Mouse (Mus musculus): ENCODE results near the gene Sgpp1.
"Not testable (repeated sequence)": the region's sequence is repeated elsewhere in the genome, so short reads cannot be mapped to it uniquely, and the experiment has no call there.

Gene Sgpp1

GRCm38 (mm10) chr12:75689003-75689402, 46.5 kb downstream of the Sgpp1 start:
- no peak for DNase-seq (ENCODE audit: low read depth, low spot score)

GRCm38 (mm10) chr12:75687314-75687713, 48.2 kb downstream of the Sgpp1 start:
- no peak for DNase-seq (ENCODE audit: low read depth, low spot score)

GRCm38 (mm10) chr12:75684026-75684425, 51.5 kb downstream of the Sgpp1 start:
- DNase-seq (ENCODE audit: low read depth, low spot score), result not testable (repeated sequence)

GRCm38 (mm10) chr12:75683598-75683997, 51.9 kb downstream of the Sgpp1 start:
- no peak for DNase-seq (ENCODE audit: low read depth, low spot score)

GRCm38 (mm10) chr12:75682842-75683241, 52.7 kb downstream of the Sgpp1 start:
- DNase-seq (ENCODE audit: low read depth, low spot score), result no peak

- no peak for DNase-seq (ENCODE audit: low read depth, low spot score)
Measured at GRCm38 (mm10) chr12:75681101-75681500, 54.4 kb downstream of the Sgpp1 start.

GRCm38 (mm10) chr12:75678393-75678792, 57.1 kb downstream of the Sgpp1 start:
- DNase-seq (ENCODE audit: low read depth, low spot score), result no peak

- no peak for DNase-seq (ENCODE audit: low read depth, low spot score)
Measured at GRCm38 (mm10) chr12:75672630-75673029, 62.9 kb downstream of the Sgpp1 start.

- DNase-seq (ENCODE audit: low read depth, low spot score), result no peak
Measured at GRCm38 (mm10) chr12:75671759-75672315, 63.7 kb downstream of the Sgpp1 start.

- no peak for DNase-seq (ENCODE audit: low read depth, low spot score)
Measured at GRCm38 (mm10) chr12:75670611-75671010, 64.9 kb downstream of the Sgpp1 start.

GRCm38 (mm10) chr12:75669258-75670106, 66.0 kb downstream of the Sgpp1 start, which contains the start of gene Wdr89:
Gene Wdr89, minus strand, starts transcription at chr12:75669537.
- peak; percentile 100 for DNase-seq (ENCODE audit: low read depth, low spot score)

GRCm38 (mm10) chr12:75668916-75669257, 66.6 kb downstream of the Sgpp1 start:
- peak; percentile 16 for DNase-seq (ENCODE audit: low read depth, low spot score)

GRCm38 (mm10) chr12:75668221-75668620, 67.3 kb downstream of the Sgpp1 start:
- DNase-seq (ENCODE audit: low read depth, low spot score), result no peak

GRCm38 (mm10) chr12:75666939-75667338, 68.6 kb downstream of the Sgpp1 start:
- no peak for DNase-seq (ENCODE audit: low read depth, low spot score)

GRCm38 (mm10) chr12:75664516-75664810, 71.1 kb downstream of the Sgpp1 start:
- DNase-seq (ENCODE audit: low read depth, low spot score), result no peak

Measured in telencephalon, adult 2 months (tissue).